Mouse (Mus musculus) brain, embryonic 14.5 days (tissue): ENCODE results near the gene Myrfl. TPM values are rescaled to one million over a fixed set of nuclear protein-coding genes. Genes with fewer than 3 reads are reported as not detected.

Source experiments
- DNase-seq: peaks from one replicate; pipeline ENCODE4 v3.0.0-alpha.2; 2011; ENCODE audit warnings: low read depth
- CTCF ChIP-seq: fragments of 200-500 bp; IDR thresholded peaks from 2 replicates; pipeline ENCODE4 v1.5.1; 2012; ENCODE audit warnings: inconsistent platforms, mild to moderate bottlenecking, moderate library complexity, borderline replicate concordance; ENCODE audit not compliant: insufficient read depth, insufficient read length; ENCODE audit errors: extremely low read depth
- POLR2A ChIP-seq: fragments of 200-500 bp; IDR thresholded peaks from 2 replicates; pipeline ENCODE4 v1.6.1; 2012; ENCODE audit warnings: mild to moderate bottlenecking, inconsistent platforms, borderline replicate concordance; ENCODE audit not compliant: poor library complexity, insufficient read depth, insufficient read length, severe bottlenecking; ENCODE audit errors: extremely low read depth
- polyA plus RNA-seq: library from polyadenylated mRNA; depleted of rRNA; stranded (reverse); fragments of >200 nt; gene quantifications from 2 replicates; pipeline ENCODE4 v1.2.3, GENCODE M21; 2012

The Myrfl gene
- polyA plus RNA-seq, 1 experiment: 0.10 TPM

DNA sequence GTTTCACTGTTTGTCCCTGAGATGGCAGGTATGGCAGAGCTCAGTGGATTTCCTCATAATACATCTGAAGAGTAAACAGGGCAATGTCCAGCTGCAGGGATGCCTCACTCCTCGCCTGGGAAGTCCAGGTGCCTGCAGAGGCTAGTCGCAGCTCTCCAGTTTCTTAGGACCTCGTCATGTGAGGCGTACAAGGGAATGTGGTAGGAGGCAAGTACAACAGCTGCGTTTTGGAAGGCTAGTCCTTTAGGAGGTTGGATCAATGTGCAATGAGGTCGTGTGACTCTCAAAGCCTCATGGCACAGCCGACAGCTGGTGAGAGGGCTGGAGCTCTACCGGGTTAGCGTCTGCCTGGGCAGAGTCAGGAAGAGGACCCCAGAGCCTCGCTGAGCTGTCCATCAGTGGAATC is 7.8 kb upstream of the Myrfl start:
- TF ChIP-seq CTCF: no peak
- no peak for TF ChIP-seq POLR2A
- DNase-seq: no peak

DNA sequence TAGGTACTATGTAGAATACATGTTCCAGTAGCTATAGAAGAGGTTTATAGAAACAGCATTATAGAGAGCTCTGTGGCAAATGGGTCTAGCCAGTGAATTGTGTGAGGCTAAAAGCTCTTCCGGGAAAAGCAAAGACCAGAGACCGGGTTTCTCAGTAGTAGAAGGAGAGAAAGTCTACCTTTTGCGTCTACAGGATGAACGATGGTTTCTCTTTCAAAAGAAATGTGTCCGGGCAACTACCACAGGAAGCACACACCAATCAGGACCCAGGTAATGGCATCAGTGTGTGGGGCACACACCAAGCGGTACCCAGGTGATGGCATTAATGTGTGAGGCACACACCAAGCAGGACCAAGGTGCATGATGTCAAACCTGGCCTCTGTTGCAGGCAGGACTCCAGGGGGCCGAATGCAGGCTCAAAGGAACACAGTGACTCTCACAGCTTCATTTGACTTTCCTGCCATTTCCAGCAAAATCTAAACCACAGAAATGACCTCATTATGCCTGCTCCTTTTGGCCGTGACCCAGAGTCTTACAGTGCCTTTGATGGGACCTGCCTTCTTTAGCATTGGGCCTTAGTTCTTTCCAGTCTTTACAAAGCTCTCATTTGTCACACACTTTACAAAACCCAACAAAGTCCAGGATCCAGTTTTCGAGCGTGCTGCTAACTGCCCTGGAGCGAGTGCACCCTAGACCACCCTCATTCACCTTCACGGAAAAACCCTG is 1.4 kb downstream of the Myrfl start:
- TF ChIP-seq CTCF (no peak), POLR2A (no peak)
- DNase-seq: no peak

DNA sequence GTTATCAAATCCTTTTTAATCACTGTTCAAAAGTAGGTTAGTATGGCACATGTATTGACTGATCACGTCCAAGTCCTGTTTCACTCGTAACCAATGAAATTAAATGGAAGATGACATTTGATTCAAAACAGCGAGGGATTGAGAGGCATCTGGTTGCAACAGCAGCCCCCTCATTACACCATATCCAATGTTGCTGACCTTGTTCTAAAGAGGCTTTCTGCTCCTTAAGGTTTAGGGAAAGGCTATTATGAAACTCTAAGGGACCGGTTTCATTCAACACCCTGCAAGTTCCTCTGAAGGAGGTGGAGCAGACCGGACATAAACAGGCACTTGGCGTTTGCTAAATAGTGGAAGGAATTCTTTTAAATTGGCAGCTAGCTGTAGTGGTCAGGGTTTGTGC is 2.2 kb downstream of the Myrfl start:
- TF ChIP-seq CTCF (no peak), POLR2A (no peak)
- no peak for DNase-seq

DNA sequence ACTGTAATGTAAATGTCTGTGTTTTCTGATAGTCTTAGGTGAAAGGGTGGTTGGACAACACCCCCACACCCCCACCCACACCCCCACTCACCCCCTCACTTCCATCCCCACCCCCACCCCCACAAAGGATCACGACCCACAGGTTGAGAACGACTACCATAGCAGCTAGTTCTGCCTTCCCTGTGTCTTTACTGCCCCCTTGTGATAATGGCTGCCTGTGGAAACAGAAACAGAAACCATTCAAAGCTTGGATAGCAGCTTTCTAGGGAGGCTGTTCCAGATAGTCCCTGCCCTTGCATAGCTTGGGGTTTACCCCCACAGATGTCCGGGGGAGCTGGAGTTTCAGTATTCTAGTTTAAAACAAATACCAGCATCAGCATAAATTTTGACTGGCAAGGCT is 3.0 kb downstream of the Myrfl start:
- DNase-seq: peak; percentile 52
- no peak for TF ChIP-seq POLR2A
- TF ChIP-seq CTCF: peak; percentile 63; the same call in 1 of the 2 replicates

DNA sequence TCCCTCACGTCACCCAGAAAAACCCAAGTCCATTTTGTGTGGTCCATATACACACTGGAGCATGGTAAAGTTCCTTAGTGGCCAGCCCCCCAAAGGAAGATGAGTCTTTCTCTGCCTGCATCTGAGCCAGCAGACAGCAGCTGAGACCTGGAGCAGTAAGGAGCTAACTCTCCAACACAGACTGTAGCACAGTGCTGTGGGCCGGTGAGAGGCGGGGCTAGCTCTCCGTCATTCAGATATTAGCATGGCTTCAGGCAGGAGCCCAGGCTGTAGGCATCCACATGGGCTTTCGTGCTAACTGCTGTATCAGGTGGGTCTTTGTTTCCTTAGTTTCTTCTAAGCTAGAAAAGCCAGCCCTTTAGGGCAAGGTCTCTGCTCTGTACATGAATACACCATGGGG is 6.1 kb downstream of the Myrfl start:
- peak; percentile 51 for DNase-seq
- no peak for TF ChIP-seq CTCF
- no peak for TF ChIP-seq POLR2A

DNA sequence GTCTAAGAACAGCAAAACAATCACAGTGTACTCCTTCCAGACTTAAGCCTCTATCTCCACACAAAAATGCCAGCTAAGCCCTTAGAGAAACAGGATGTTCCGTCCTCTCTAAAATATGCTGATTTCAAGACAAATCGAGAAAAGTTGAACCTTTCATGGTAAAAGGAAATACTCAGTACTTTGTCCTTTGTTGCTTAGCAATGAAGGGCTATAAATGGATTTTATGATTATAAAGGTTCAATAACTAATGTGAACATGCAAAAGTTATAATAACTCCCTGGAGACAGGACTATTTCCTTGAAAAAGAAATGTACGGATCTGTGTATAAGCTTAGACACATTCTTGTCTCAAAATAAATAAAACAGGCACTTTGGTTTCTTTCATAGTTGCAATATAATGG is 12.2 kb downstream of the Myrfl start:
- no peak for DNase-seq
- TF ChIP-seq POLR2A (no peak), CTCF (no peak)

GRCm38 (mm10) chr10:116883531-116883930 is 13.2 kb downstream of the Myrfl start:
- DNase-seq: no peak
- TF ChIP-seq POLR2A: no peak
- no peak for TF ChIP-seq CTCF

DNA sequence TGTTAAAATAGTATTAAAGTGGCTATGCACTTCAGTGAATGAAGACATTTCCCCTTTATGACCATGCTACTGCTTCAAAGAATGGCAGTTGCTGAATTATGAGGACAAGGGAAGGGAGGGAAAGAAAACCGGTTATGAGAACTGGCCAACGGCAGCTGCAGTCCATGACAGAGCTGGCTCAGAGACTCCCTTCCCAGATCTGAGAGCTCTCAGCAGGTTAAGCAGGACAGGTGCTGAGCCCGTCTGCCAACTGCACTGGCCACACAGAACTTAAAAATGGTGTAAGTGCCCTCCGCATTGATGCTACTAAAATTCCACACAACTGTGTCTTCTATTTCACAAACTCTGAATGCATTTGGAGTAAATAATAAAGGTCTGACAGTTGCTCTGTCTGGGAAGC is 19.3 kb downstream of the Myrfl start:
- no peak for DNase-seq
- no peak for TF ChIP-seq CTCF
- no peak for TF ChIP-seq POLR2A

GRCm38 (mm10) chr10:116874490-116874889 is 22.2 kb downstream of the Myrfl start:
- TF ChIP-seq POLR2A: no peak
- TF ChIP-seq CTCF: no peak
- DNase-seq: no peak

GRCm38 (mm10) chr10:116872016-116872410 is 24.7 kb downstream of the Myrfl start:
- no peak for DNase-seq
- TF ChIP-seq CTCF (no peak), POLR2A (no peak)

DNA sequence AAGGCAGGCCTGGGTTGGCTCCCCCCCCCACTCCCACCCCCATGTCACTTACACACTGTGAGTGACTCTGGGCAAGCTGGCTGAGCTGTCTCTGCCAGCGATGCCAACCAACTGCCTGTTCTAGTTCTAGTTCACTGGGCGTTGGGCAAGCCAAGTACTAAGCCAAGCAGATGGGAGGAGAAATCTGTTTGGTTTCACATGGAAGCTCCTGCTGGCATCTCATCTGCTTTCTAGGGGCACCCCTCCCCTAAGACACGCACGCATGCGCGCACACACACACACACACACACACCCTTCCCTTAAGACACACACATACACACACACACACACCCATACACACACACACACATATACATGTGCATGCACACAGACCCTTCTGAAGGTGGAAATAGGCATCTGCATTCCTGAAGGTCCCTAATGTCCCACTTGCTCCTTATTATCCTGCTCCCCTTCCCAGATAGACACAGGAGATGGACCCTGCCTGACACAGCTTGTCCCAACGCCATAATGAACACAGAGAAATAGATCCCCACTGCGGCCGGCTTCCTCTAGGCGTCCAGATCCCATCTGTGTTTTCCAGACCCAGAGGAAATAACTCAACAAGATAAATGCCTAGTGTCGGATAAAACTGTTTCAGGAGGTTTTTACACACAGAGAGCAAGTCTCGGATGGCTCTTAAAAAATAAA is 25.2 kb downstream of the Myrfl start:
- peak; percentile 72 for DNase-seq
- TF ChIP-seq CTCF (no peak), POLR2A (no peak)

- no peak for DNase-seq
- TF ChIP-seq POLR2A: no peak
- TF ChIP-seq CTCF: no peak
Observed at GRCm38 (mm10) chr10:116870819-116871218, 25.9 kb downstream of the Myrfl start.

- no peak for TF ChIP-seq POLR2A
- no peak for TF ChIP-seq CTCF
- peak; percentile 51 for DNase-seq
Observed at GRCm38 (mm10) chr10:116853159-116853845, 43.4 kb downstream of the Myrfl start.
